Mouse (Mus musculus) erythroblast, embryonic 14.5 days (primary cell): ENCODE data around the gene Pla2g12a.

Experiments
- GATA1 ChIP-seq: IDR thresholded peaks from 2 replicates; pipeline ENCODE4 v1.6.1; 2012; ENCODE audit warnings: low read length, inconsistent platforms, mixed read lengths
- TAL1 ChIP-seq: IDR thresholded peaks from 3 replicates; pipeline ENCODE4 v1.6.1; 2012; ENCODE audit warnings: low read length, inconsistent platforms, mixed read lengths

DNA sequence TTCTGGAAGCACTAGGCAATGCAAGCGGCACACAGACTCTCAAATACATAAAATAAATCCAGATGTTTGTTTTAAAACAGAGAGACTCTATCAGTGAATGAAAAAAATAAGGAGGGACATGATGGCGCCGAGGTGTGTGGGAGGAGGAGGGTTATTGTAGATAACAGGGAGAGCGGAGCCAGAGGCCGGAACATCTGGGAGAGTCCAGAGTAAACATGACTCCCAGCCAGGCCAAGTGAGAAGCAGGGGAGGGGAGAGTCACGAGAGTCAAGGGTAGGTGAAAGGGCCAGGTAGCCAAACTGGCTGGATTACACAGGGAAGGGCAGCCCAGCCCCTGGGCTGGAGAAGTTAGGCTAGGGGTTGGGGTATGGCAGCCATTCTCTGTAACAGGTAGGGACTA, 18.2 kb downstream of the Pla2g12a start:
- TF ChIP-seq TAL1 (no peak), GATA1 (no peak)
